Mouse (Mus musculus): ENCODE measurements around the gene Mapk3.

GRCm38 (mm10) chr7:126809723-126810369, 50.4 kb downstream of the Mapk3 start:
- no peak for TF ChIP-seq CTCF (IDR thresholded peaks at IDR 0.05; ENCODE audit: low read depth)
- no peak for TF ChIP-seq EP300 (IDR thresholded peaks at IDR 0.05; ENCODE audit: low read depth)
